Mouse (Mus musculus): ENCODE measurements around the gene Nap1l1. TPM values are rescaled to one million over a fixed set of nuclear protein-coding genes. Genes with fewer than 3 reads are reported as not detected.

Nap1l1 gene
- polyA plus RNA-seq, 1 experiment from 2014 or later = 163 TPM

DNA sequence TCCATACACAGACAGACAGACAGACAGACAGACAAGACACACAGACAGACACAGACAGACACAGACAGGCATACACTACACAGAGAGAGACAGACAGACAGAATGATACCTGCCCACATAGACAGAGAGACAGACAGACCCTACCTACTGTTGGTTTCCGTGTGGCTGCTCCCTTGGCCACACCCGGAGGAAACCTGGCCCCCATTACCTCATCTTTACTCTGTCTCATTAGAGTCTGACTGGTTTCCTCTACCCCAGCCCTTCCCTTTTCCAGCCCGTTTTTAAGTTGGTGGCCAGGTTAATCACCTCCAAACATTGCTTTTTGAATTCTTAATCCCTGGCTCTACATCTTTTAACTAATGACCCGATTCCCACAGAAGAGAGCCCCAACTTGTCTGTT, 55.3 kb downstream of the Nap1l1 start:
- H3K4me3 ChIP-seq (ENCODE audit: low read depth, low read length) = no peak overlapping the region
- no peak for ATAC-seq
- H3K4me2 ChIP-seq (ENCODE audit: low read length) = no peak overlapping the region
- H3K27me3 ChIP-seq (ENCODE audit: control insufficient read depth, insufficient read depth, low read depth, low read length) = no peaks in the 10 kb centered on the region
- H3K9ac ChIP-seq (ENCODE audit: low read depth, low read length) = no peak overlapping the region
- H3K27ac ChIP-seq (ENCODE audit: low read length) = no peak overlapping the region
- no peaks in the 10 kb centered on the region for H3K36me3 ChIP-seq (ENCODE audit: control insufficient read depth, insufficient read depth, low read length)
- no peaks in the 10 kb centered on the region for H3K9me3 ChIP-seq (replicated peaks; ENCODE audit: control insufficient read depth, low read length, poor library complexity, severe bottlenecking)
- WGBS = 71% methylated on average over 4 of the region's 4 CpGs
- H3K4me1 ChIP-seq (ENCODE audit: control insufficient read depth, insufficient read depth, low read length) = no peaks in the 10 kb centered on the region

DNA sequence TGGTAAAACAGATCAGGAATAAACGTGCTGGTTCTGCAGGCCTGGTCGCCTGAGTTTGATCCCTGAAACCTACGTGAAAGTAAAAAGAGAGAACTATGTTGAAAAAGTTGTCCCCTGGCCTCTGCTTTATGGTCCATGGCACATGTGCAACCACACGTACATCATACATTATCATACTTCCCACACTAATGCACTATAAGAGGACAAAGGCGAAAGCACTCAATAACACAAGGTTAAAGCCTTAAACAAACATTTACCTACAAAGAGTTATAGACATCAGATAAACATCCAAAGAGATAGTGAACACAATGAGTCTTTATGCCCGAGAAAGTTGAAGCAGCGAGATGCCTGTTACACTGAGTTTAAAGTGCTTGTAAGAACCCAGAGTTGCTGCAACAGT, 57.4 kb downstream of the Nap1l1 start:
- Histone ChIP-seq H3K9me3 (replicated peaks; ENCODE audit: control insufficient read depth, low read length, poor library complexity, severe bottlenecking) (no peaks in the 10 kb centered on the region), H3K27ac (ENCODE audit: low read length) (no peak overlapping the region), H3K4me1 (ENCODE audit: control insufficient read depth, insufficient read depth, low read length) (no peaks in the 10 kb centered on the region), H3K4me3 (ENCODE audit: low read depth, low read length) (no peak overlapping the region), H3K9ac (ENCODE audit: low read depth, low read length) (no peak overlapping the region), H3K36me3 (ENCODE audit: control insufficient read depth, insufficient read depth, low read length) (no peaks in the 10 kb centered on the region), H3K4me2 (ENCODE audit: low read length) (no peak overlapping the region), H3K27me3 (ENCODE audit: control insufficient read depth, insufficient read depth, low read depth, low read length) (no peaks in the 10 kb centered on the region)
- 84% methylated on average over 7 of the region's 7 CpGs for WGBS
- ATAC-seq = no peak

DNA sequence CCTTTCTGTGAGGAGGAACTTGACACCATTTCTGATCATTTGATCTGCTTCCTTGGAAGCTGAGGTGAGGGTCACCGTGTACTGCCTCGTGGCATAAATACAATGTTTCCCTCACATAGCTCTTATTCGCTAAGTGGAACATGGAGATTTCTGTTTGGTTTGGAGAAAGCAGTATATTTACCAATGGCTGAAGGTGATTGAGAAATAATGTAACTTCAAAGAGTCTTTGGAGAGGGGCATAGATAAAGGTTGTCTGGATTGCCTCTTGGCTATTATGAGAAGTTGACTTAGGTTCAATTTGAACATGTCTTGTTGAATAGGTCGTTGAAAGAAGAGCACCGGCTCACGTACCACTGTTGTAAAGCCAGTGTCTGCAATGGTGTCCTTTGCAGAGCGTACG, 61.7 kb downstream of the Nap1l1 start:
- no peak overlapping the region for H3K9ac ChIP-seq (ENCODE audit: low read depth, low read length)
- WGBS = 76% methylated on average over 8 of the region's 8 CpGs
- H3K27me3 ChIP-seq (ENCODE audit: control insufficient read depth, insufficient read depth, low read depth, low read length) = no peaks in the 10 kb centered on the region
- H3K27ac ChIP-seq (ENCODE audit: low read length) = no peak overlapping the region
- no peaks in the 10 kb centered on the region for H3K36me3 ChIP-seq (ENCODE audit: control insufficient read depth, insufficient read depth, low read length)
- ATAC-seq = no peak
- H3K9me3 ChIP-seq (replicated peaks; ENCODE audit: control insufficient read depth, low read length, poor library complexity, severe bottlenecking) = no peaks in the 10 kb centered on the region
- H3K4me3 ChIP-seq (ENCODE audit: low read depth, low read length) = no peak overlapping the region
- H3K4me2 ChIP-seq (ENCODE audit: low read length) = no peak overlapping the region
- H3K4me1 ChIP-seq (ENCODE audit: control insufficient read depth, insufficient read depth, low read length) = no peaks in the 10 kb centered on the region; the same call in 1 of the 2 replicates

DNA sequence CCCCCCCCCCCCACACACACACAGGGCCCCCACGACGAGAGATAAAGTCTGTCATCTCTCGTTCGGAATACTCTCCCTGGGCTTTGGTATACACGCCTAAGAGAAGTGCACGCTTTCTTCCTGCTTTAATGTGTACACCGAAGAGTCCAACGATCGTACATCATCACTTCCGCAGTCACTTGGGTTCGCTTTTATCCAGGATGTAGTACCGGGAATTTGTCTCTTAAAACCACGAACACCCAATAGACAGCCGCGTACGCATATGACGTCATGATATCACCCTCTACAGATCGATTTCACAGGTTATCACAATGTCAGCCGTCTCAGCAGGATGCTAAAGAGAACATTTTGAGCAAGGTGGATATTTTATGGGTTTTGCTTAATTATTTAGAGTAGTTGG, 64.4 kb downstream of the Nap1l1 start:
- ATAC-seq = no peak
- H3K9me3 ChIP-seq (replicated peaks; ENCODE audit: control insufficient read depth, low read length, poor library complexity, severe bottlenecking) = no peaks in the 10 kb centered on the region
- H3K27ac ChIP-seq (ENCODE audit: low read length) = no peak overlapping the region
- no peak overlapping the region for H3K4me2 ChIP-seq (ENCODE audit: low read length)
- H3K36me3 ChIP-seq (ENCODE audit: control insufficient read depth, insufficient read depth, low read length) = no peaks in the 10 kb centered on the region
- no peak overlapping the region for H3K4me3 ChIP-seq (ENCODE audit: low read depth, low read length)
- no peaks in the 10 kb centered on the region for H3K27me3 ChIP-seq (ENCODE audit: control insufficient read depth, insufficient read depth, low read depth, low read length)
- H3K4me1 ChIP-seq (ENCODE audit: control insufficient read depth, insufficient read depth, low read length) = no peaks in the 10 kb centered on the region; the same call in 1 of the 2 replicates
- WGBS = 91% methylated on average over 19 of the region's 19 CpGs
- H3K9ac ChIP-seq (ENCODE audit: low read depth, low read length) = no peak overlapping the region

DNA sequence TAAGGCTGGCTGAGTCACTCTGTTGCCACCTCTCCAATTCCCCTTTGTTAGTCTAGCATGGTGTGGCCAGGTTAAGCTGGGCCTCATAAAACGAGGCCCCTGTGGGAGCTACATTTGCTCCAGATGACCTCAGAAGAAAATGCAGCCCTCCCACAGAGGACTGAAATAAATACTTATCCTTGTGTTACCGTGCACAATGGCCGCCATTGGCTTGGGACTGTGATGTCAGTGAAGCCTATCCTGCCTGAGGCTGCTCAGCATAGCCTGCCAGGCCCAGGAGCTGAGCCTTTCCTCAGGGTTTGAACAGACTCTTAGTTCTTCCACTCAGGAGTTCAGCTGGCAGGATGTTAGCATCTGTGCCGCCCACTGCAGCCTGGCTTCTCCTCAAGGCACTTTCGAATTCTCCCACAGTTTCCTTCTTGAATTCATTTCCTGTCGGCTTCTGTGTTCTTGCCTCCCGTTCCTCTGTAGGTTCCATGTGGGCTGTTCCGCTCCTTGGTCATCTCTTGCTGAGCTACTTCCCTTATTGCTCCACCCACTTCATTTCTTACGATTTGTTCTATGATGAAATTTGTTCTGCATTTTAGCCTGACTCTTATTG, 66.8 kb downstream of the Nap1l1 start:
- 40% methylated on average over 9 of the region's 9 CpGs for WGBS
- no peak for ATAC-seq
- Histone ChIP-seq H3K27me3 (ENCODE audit: control insufficient read depth, insufficient read depth, low read depth, low read length) (no peaks in the 10 kb centered on the region), H3K4me3 (ENCODE audit: low read depth, low read length) (no peak overlapping the region), H3K4me1 (ENCODE audit: control insufficient read depth, insufficient read depth, low read length) (no peaks in the 10 kb centered on the region; the same call in 1 of the 2 replicates), H3K4me2 (ENCODE audit: low read length) (no peak overlapping the region), H3K36me3 (ENCODE audit: control insufficient read depth, insufficient read depth, low read length) (no peaks in the 10 kb centered on the region), H3K27ac (ENCODE audit: low read length) (peak overlapping the region; percentile 31), H3K9me3 (replicated peaks; ENCODE audit: control insufficient read depth, low read length, poor library complexity, severe bottlenecking) (no peaks in the 10 kb centered on the region), H3K9ac (ENCODE audit: low read depth, low read length) (no peak overlapping the region)

DNA sequence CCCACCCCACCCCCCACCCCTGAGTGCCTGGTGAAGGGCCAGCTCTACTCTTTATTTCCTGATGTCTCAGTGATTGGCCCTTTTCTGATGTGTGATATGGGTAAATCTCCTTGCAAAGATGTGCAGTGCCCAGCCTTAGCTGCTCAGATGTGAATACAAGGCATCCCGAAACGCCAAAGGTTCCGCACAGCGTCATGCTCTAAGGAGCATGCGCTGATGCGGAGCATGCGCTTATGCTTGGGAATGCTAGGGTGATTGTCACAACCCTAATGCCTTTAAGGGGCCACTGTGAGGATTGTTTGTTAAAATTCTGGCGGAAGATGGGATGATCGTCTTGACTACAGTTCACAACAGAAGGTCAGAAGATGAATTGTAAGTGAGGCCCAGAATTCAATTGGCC, 67.7 kb downstream of the Nap1l1 start:
- Histone ChIP-seq H3K27ac (ENCODE audit: low read length) (no peak overlapping the region), H3K9me3 (replicated peaks; ENCODE audit: control insufficient read depth, low read length, poor library complexity, severe bottlenecking) (no peaks in the 10 kb centered on the region), H3K4me2 (ENCODE audit: low read length) (no peak overlapping the region), H3K27me3 (ENCODE audit: control insufficient read depth, insufficient read depth, low read depth, low read length) (no peaks in the 10 kb centered on the region), H3K36me3 (ENCODE audit: control insufficient read depth, insufficient read depth, low read length) (no peaks in the 10 kb centered on the region), H3K9ac (ENCODE audit: low read depth, low read length) (no peak overlapping the region), H3K4me3 (ENCODE audit: low read depth, low read length) (no peak overlapping the region), H3K4me1 (ENCODE audit: control insufficient read depth, insufficient read depth, low read length) (no peaks in the 10 kb centered on the region; the same call in 1 of the 2 replicates)
- 60% methylated on average over 9 of the region's 9 CpGs for WGBS
- ATAC-seq = no peak

DNA sequence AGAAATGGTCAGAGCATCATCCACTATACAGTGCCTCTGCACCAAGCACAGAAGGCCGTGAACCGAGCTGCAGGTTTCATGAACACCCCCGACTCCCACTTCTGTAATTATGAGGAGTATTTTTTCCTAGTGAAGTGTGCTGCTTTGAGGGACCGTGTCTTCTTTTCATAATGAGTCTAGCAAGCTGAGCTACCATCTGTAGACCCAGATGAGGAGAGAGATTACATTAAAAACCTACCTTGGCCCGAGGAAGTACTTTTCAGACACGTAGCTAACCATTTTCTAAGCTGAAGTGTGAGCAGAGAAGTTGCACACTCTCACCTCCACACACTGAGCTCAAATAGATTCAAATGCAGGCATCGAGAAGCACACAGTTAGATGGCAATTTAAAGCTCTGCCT, 70.1 kb downstream of the Nap1l1 start:
- H3K36me3 ChIP-seq (ENCODE audit: control insufficient read depth, insufficient read depth, low read length) = no peaks in the 10 kb centered on the region
- no peak overlapping the region for H3K4me3 ChIP-seq (ENCODE audit: low read depth, low read length)
- no peaks in the 10 kb centered on the region for H3K9me3 ChIP-seq (replicated peaks; ENCODE audit: control insufficient read depth, low read length, poor library complexity, severe bottlenecking)
- 88% methylated on average over 7 of the region's 7 CpGs for WGBS
- no peak overlapping the region for H3K4me2 ChIP-seq (ENCODE audit: low read length)
- H3K27me3 ChIP-seq (ENCODE audit: control insufficient read depth, insufficient read depth, low read depth, low read length) = no peaks in the 10 kb centered on the region
- H3K27ac ChIP-seq (ENCODE audit: low read length) = no peak overlapping the region
- H3K9ac ChIP-seq (ENCODE audit: low read depth, low read length) = no peak overlapping the region
- H3K4me1 ChIP-seq (ENCODE audit: control insufficient read depth, insufficient read depth, low read length) = peaks cover 5% of the 10 kb centered on the region; the same call in 1 of the 2 replicates
- no peak for ATAC-seq

DNA sequence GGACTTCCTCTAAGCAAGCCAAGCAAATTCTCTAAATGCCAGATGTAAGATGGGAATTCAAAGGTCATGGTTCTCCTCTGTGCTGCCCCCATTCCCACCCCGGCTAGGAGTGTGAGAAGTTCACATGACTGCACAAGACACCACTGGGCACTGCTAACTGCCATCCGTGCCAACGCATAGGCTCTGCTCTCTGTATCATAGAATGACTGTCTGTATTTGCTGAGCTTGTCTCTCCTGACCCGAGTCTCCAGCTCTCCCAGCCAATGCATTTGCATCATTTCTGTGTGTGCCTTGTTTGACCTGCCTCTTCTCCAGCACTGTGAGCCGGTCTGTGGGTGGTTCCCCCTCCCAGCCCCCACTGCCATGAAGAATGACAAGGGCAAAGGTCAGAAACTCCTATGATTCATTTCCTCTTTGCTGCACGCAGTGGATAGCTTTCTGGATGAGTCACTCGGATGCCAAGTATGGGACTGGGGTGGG, 70.8 kb downstream of the Nap1l1 start:
- H3K27ac ChIP-seq (ENCODE audit: low read length) = no peak overlapping the region
- ATAC-seq = 0 out of 2 replicates have a peak, but pooled peaks have one; percentile 3
- H3K4me1 ChIP-seq (ENCODE audit: control insufficient read depth, insufficient read depth, low read length) = peaks cover 5% of the 10 kb centered on the region; the same call in 1 of the 2 replicates
- H3K27me3 ChIP-seq (ENCODE audit: control insufficient read depth, insufficient read depth, low read depth, low read length) = no peaks in the 10 kb centered on the region
- H3K9ac ChIP-seq (ENCODE audit: low read depth, low read length) = no peak overlapping the region
- no peak overlapping the region for H3K4me3 ChIP-seq (ENCODE audit: low read depth, low read length)
- 50% methylated on average over 7 of the region's 7 CpGs for WGBS
- H3K36me3 ChIP-seq (ENCODE audit: control insufficient read depth, insufficient read depth, low read length) = no peaks in the 10 kb centered on the region
- H3K9me3 ChIP-seq (replicated peaks; ENCODE audit: control insufficient read depth, low read length, poor library complexity, severe bottlenecking) = no peaks in the 10 kb centered on the region
- H3K4me2 ChIP-seq (ENCODE audit: low read length) = no peak overlapping the region

DNA sequence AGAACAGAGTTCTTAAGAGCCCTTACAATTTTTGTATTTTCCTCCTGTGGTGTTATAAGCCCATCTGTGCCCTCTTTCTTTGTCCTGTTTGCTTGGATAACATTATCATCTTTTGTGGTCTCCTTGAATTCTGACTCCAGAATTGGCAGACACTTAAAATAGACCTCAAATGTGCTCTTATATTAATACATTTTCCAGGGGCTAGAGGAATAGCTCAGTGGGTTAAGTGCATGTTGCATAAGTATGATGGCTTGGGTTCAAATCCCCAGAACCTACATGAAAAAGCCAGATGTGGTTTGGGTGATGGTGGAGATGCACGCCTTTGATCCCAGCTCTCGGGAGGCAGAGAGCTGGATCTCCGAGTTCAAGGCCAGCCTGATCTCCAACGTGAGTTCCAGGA, 71.3 kb downstream of the Nap1l1 start:
- H3K9me3 ChIP-seq (replicated peaks; ENCODE audit: control insufficient read depth, low read length, poor library complexity, severe bottlenecking) = no peaks in the 10 kb centered on the region
- no peak for ATAC-seq
- WGBS = 78% methylated on average over 4 of the region's 4 CpGs
- H3K27ac ChIP-seq (ENCODE audit: low read length) = no peak overlapping the region
- H3K9ac ChIP-seq (ENCODE audit: low read depth, low read length) = no peak overlapping the region
- no peak overlapping the region for H3K4me3 ChIP-seq (ENCODE audit: low read depth, low read length)
- H3K27me3 ChIP-seq (ENCODE audit: control insufficient read depth, insufficient read depth, low read depth, low read length) = no peaks in the 10 kb centered on the region
- peaks cover 5% of the 10 kb centered on the region; the same call in 1 of the 2 replicates for H3K4me1 ChIP-seq (ENCODE audit: control insufficient read depth, insufficient read depth, low read length)
- H3K4me2 ChIP-seq (ENCODE audit: low read length) = no peak overlapping the region
- no peaks in the 10 kb centered on the region for H3K36me3 ChIP-seq (ENCODE audit: control insufficient read depth, insufficient read depth, low read length)
